Mouse (Mus musculus): ENCODE measurements around the gene Spag5. TPM values are rescaled to one million over a fixed set of nuclear protein-coding genes. Genes with fewer than 3 reads are reported as not detected.
A peak's percentile ranks its signal among the peaks of the same experiment; 100 is the strongest.

Gene Spag5
- polyA plus RNA-seq, 2 experiments: 27.6 to 39.7 TPM

- Histone ChIP-seq H3K27ac (no peak overlapping the region), H3K9me3 (ENCODE audit: control insufficient read depth, low read length) (no peaks in the 10 kb centered on the region), H3K4me2 (ENCODE audit: low read depth) (no peak overlapping the region), H3K27me3 (ENCODE audit: control insufficient read depth, insufficient read depth, low read length) (no peaks in the 10 kb centered on the region), H3K4me1 (replicated peaks; ENCODE audit: control insufficient read depth in 2 of 2, insufficient read depth in 2 of 2, low read length in 1 of 2) (peaks cover 10 to 13% of the 10 kb centered on the region in 2 experiments), H3K36me3 (replicated peaks; ENCODE audit: control insufficient read depth, insufficient read depth, low read depth) (peaks cover 5% of the 10 kb centered on the region), H3K9ac (replicated peaks) (no peak overlapping the region), H3K4me3 (ENCODE audit: insufficient read depth in 1 of 2, low read depth in 2 of 2, low read length in 2 of 2) (no peak overlapping the region)
- TF ChIP-seq CTCF (IDR thresholded peaks at IDR 0.05; ENCODE audit: low read depth) (no peak), EP300 (IDR thresholded peaks at IDR 0.05; ENCODE audit: low read depth) (no peak)
- no peak for ATAC-seq (ENCODE audit: insufficient read depth)
- no peak for DNase-seq (ENCODE audit: low read depth in 3 of 3, low spot score in 3 of 3)
- 84% methylated on average over 4 of the region's 4 CpGs for WGBS (ENCODE audit: insufficient replicate concordance)
Observed at GRCm38 (mm10) chr11:78327215-78327614, 25.9 kb downstream of the Spag5 start.

- Histone ChIP-seq H3K9ac (replicated peaks) (peak within 1 kb of the TSS; percentile 90), H3K36me3 (replicated peaks; ENCODE audit: control insufficient read depth, insufficient read depth, low read depth) (no peaks in the 10 kb centered on the region; the same call in 1 of the 2 replicates), H3K4me3 (ENCODE audit: insufficient read depth in 1 of 2, low read depth in 2 of 2, low read length in 2 of 2) (peak within 1 kb of the TSS; percentile 91 to 97), H3K4me1 (replicated peaks; ENCODE audit: control insufficient read depth in 2 of 2, insufficient read depth in 2 of 2, low read length in 1 of 2) (peaks cover 7 to 10% of the 10 kb centered on the region in 2 experiments), H3K27me3 (ENCODE audit: control insufficient read depth, insufficient read depth, low read length) (no peaks in the 10 kb centered on the region), H3K9me3 (ENCODE audit: control insufficient read depth, low read length) (no peaks in the 10 kb centered on the region), H3K4me2 (ENCODE audit: low read depth) (peak within 1 kb of the TSS; percentile 89), H3K27ac (peak within 1 kb of the TSS; percentile 29; the same call in 1 of the 2 replicates)
- TF ChIP-seq EP300 (IDR thresholded peaks at IDR 0.05; ENCODE audit: low read depth): no peak
- TF ChIP-seq CTCF (IDR thresholded peaks at IDR 0.05; ENCODE audit: low read depth): no peak; the same call in 1 of the 2 replicates
- peak; percentile 95 for ATAC-seq (ENCODE audit: insufficient read depth)
- peak; percentile 91 to 93 (median 93) for DNase-seq (ENCODE audit: low read depth in 3 of 3, low spot score in 3 of 3)
- 10% methylated on average over 37 of the region's 37 CpGs for WGBS (ENCODE audit: insufficient replicate concordance)
Observed at GRCm38 (mm10) chr11:78327634-78328511, 26.5 kb downstream of the Spag5 start, which contains the start of gene Pigs. Gene Pigs, plus strand, starts transcription at chr11:78328415.

- Histone ChIP-seq H3K9me3 (ENCODE audit: control insufficient read depth, low read length) (no peaks in the 10 kb centered on the region), H3K36me3 (replicated peaks; ENCODE audit: control insufficient read depth, insufficient read depth, low read depth) (no peaks in the 10 kb centered on the region; the same call in 1 of the 2 replicates), H3K4me2 (ENCODE audit: low read depth) (peak overlapping the region; percentile 89), H3K4me1 (replicated peaks; ENCODE audit: control insufficient read depth in 2 of 2, insufficient read depth in 2 of 2, low read length in 1 of 2) (peaks cover 4% of the 10 kb centered on the region in 2 experiments), H3K9ac (replicated peaks) (peak overlapping the region; percentile 90), H3K4me3 (ENCODE audit: insufficient read depth in 1 of 2, low read depth in 2 of 2, low read length in 2 of 2) (peak overlapping the region; percentile 76 to 97), H3K27me3 (ENCODE audit: control insufficient read depth, insufficient read depth, low read length) (no peaks in the 10 kb centered on the region), H3K27ac (peak overlapping the region; percentile 29; the same call in 1 of the 2 replicates)
- WGBS (ENCODE audit: insufficient replicate concordance): 1% methylated on average over 39 of the region's 41 CpGs
- no peak for TF ChIP-seq EP300 (IDR thresholded peaks at IDR 0.05; ENCODE audit: low read depth)
- no peak for TF ChIP-seq CTCF (IDR thresholded peaks at IDR 0.05; ENCODE audit: low read depth)
- ATAC-seq (ENCODE audit: insufficient read depth) (peak; percentile 69), DNase-seq (ENCODE audit: low read depth in 3 of 3, low spot score in 3 of 3) (no peak)
Observed at GRCm38 (mm10) chr11:78328512-78329056, 27.3 kb downstream of the Spag5 start.

GRCm38 (mm10) chr11:78332676-78333075, 31.3 kb downstream of the Spag5 start:
- WGBS (ENCODE audit: insufficient replicate concordance): 86% methylated on average over 12 of the region's 12 CpGs
- Histone ChIP-seq H3K4me3 (ENCODE audit: insufficient read depth in 1 of 2, low read depth in 2 of 2, low read length in 2 of 2) (no peak overlapping the region), H3K9me3 (ENCODE audit: control insufficient read depth, low read length) (no peaks in the 10 kb centered on the region), H3K36me3 (replicated peaks; ENCODE audit: control insufficient read depth, insufficient read depth, low read depth) (peaks cover 3% of the 10 kb centered on the region; the same call in 1 of the 2 replicates), H3K4me2 (ENCODE audit: low read depth) (no peak overlapping the region), H3K27me3 (ENCODE audit: control insufficient read depth, insufficient read depth, low read length) (no peaks in the 10 kb centered on the region), H3K9ac (replicated peaks) (no peak overlapping the region), H3K27ac (no peak overlapping the region), H3K4me1 (replicated peaks; ENCODE audit: control insufficient read depth in 2 of 2, insufficient read depth in 2 of 2, low read length in 1 of 2) (peaks cover 4% of the 10 kb centered on the region in 2 experiments)
- TF ChIP-seq EP300 (IDR thresholded peaks at IDR 0.05; ENCODE audit: low read depth) (no peak), CTCF (IDR thresholded peaks at IDR 0.05; ENCODE audit: low read depth) (no peak)
- DNase-seq (ENCODE audit: low read depth in 3 of 3, low spot score in 3 of 3) (no peak), ATAC-seq (ENCODE audit: insufficient read depth) (no peak)

- Histone ChIP-seq H3K36me3 (replicated peaks; ENCODE audit: control insufficient read depth, insufficient read depth, low read depth) (peaks cover 3% of the 10 kb centered on the region; the same call in 1 of the 2 replicates), H3K4me2 (ENCODE audit: low read depth) (no peak overlapping the region), H3K4me3 (ENCODE audit: insufficient read depth in 1 of 2, low read depth in 2 of 2, low read length in 2 of 2) (no peak overlapping the region), H3K9me3 (ENCODE audit: control insufficient read depth, low read length) (no peaks in the 10 kb centered on the region), H3K27me3 (ENCODE audit: control insufficient read depth, insufficient read depth, low read length) (no peaks in the 10 kb centered on the region), H3K4me1 (replicated peaks; ENCODE audit: control insufficient read depth in 2 of 2, insufficient read depth in 2 of 2, low read length in 1 of 2) (peaks cover 2 to 3% of the 10 kb centered on the region in 2 experiments), H3K9ac (replicated peaks) (no peak overlapping the region), H3K27ac (no peak overlapping the region)
- TF ChIP-seq EP300 (IDR thresholded peaks at IDR 0.05; ENCODE audit: low read depth) (no peak), CTCF (IDR thresholded peaks at IDR 0.05; ENCODE audit: low read depth) (no peak)
- no peak for DNase-seq (ENCODE audit: low read depth in 3 of 3, low spot score in 3 of 3)
- ATAC-seq (ENCODE audit: insufficient read depth): no peak
- 80% methylated on average over 5 of the region's 5 CpGs for WGBS (ENCODE audit: insufficient replicate concordance)
Observed at GRCm38 (mm10) chr11:78333992-78334391, 32.7 kb downstream of the Spag5 start.

All from liver, embryonic 14.5 days (tissue).